Mouse (Mus musculus) gastrocnemius, adult 2 months (tissue): ENCODE results near the gene Ldlr. TPM values are rescaled to one million over a fixed set of nuclear protein-coding genes. Genes with fewer than 3 reads are reported as not detected.
"Not testable (repeated sequence)": the region's sequence is repeated elsewhere in the genome, so short reads cannot be mapped to it uniquely, and the experiment has no call there.

Experiments
- DNase-seq: peaks from one replicate; pipeline ENCODE4 v3.0.0; 2022
- H3K27ac ChIP-seq: fragments of 200-600 bp; 2 replicates; pipeline ENCODE4 v1.8.1; 2022; ENCODE audit warnings: mild to moderate bottlenecking
- H3K4me3 ChIP-seq: fragments of 200-600 bp; 2 replicates; pipeline ENCODE4 v1.8.1; 2022; ENCODE audit warnings: mild to moderate bottlenecking, moderate library complexity
- CTCF ChIP-seq: fragments of 200-600 bp; IDR thresholded peaks from 2 replicates; pipeline ENCODE4 v1.8.1; 2022; ENCODE audit warnings: antibody characterized with exemption, mild to moderate bottlenecking, moderate library complexity
- intact Hi-C: fragments of 180-260 bp; cut with DNase I; formaldehyde crosslinking; loops from one replicate; pipeline ENCODE4 v1.15.1; 2025
- total RNA-seq, 2 experiments: library from RNA; stranded (reverse); gene quantifications; 2 replicates each; pipeline ENCODE4 v1.2.3; 2021

Ldlr gene
- total RNA-seq, 2 experiments from 2014 or later = 2.9 to 3.3 TPM

GRCm38 (mm10) chr9:21768511-21769411 lies 45.5 kb downstream of the Ldlr start:
- intact Hi-C loops = no loop called here
- Histone ChIP-seq H3K27ac (peak overlapping the region; percentile 83), H3K4me3 (peak overlapping the region; percentile 14; the same call in 1 of the 2 replicates)
- peak; percentile 57 for DNase-seq
- no peak for TF ChIP-seq CTCF

- peak overlapping the region; percentile 83 for H3K27ac ChIP-seq
- TF ChIP-seq CTCF = no peak
- peak overlapping the region; percentile 5; the same call in 1 of the 2 replicates for H3K4me3 ChIP-seq
- DNase-seq = peak; percentile 66
- intact Hi-C loops = no loop called here
Measured at GRCm38 (mm10) chr9:21769558-21770183, 46.4 kb downstream of the Ldlr start.

- intact Hi-C loops, H3K4me3 ChIP-seq, H3K27ac ChIP-seq, DNase-seq: not testable (repeated sequence)
Measured at GRCm38 (mm10) chr9:21773396-21773795, 50.1 kb downstream of the Ldlr start.

- no peak for TF ChIP-seq CTCF
- no peak for DNase-seq
- Histone ChIP-seq H3K27ac (no peak overlapping the region), H3K4me3 (no peak overlapping the region)
- intact Hi-C loops = no loop called here
Measured at GRCm38 (mm10) chr9:21774353-21774752, 51.1 kb downstream of the Ldlr start.

GRCm38 (mm10) chr9:21777726-21778125 lies 54.4 kb downstream of the Ldlr start:
- no peak for DNase-seq
- H3K4me3 ChIP-seq = no peak overlapping the region
- H3K27ac ChIP-seq = no peak overlapping the region
- TF ChIP-seq CTCF = no peak
- intact Hi-C loops = no loop called here

- Histone ChIP-seq H3K4me3 (no peak overlapping the region), H3K27ac (peak overlapping the region; percentile 76)
- intact Hi-C loops = no loop called here
- peak; percentile 88 for DNase-seq
- TF ChIP-seq CTCF = no peak
Measured at GRCm38 (mm10) chr9:21781657-21782468, 58.6 kb downstream of the Ldlr start.

GRCm38 (mm10) chr9:21784517-21785307 lies 61.4 kb downstream of the Ldlr start:
- intact Hi-C loops = no loop called here
- H3K27ac ChIP-seq = peak overlapping the region; percentile 64
- TF ChIP-seq CTCF = no peak
- H3K4me3 ChIP-seq = no peak overlapping the region
- no peak for DNase-seq

GRCm38 (mm10) chr9:21786309-21786708 lies 63.0 kb downstream of the Ldlr start:
- intact Hi-C loops = loop anchor here (2.0 kb wide), 1 partner anchor 18 kb away; no protein-coding TSS in a partner anchor
- not testable (repeated sequence) for H3K27ac ChIP-seq, H3K4me3 ChIP-seq, DNase-seq

GRCm38 (mm10) chr9:21786906-21787305 lies 63.6 kb downstream of the Ldlr start:
- Histone ChIP-seq H3K27ac (peak overlapping the region; percentile 69), H3K4me3 (peak overlapping the region; percentile 19; the same call in 1 of the 2 replicates)
- DNase-seq = peak; percentile 73
- intact Hi-C loops = loop anchor here (2.0 kb wide), 1 partner anchor 18 kb away; no protein-coding TSS in a partner anchor
- peak; percentile 80 for TF ChIP-seq CTCF

- peak overlapping the region; percentile 69 for H3K27ac ChIP-seq
- TF ChIP-seq CTCF = no peak
- intact Hi-C loops = loop anchor here (2.0 kb wide), 1 partner anchor 17 kb away; no protein-coding TSS in a partner anchor
- no peak overlapping the region for H3K4me3 ChIP-seq
- DNase-seq = no peak
Measured at GRCm38 (mm10) chr9:21787654-21788053, 64.4 kb downstream of the Ldlr start.

GRCm38 (mm10) chr9:21788234-21788633 lies 65.0 kb downstream of the Ldlr start:
- H3K4me3 ChIP-seq = no peak overlapping the region; the same call in 1 of the 2 replicates
- TF ChIP-seq CTCF = no peak
- intact Hi-C loops = no loop called here
- H3K27ac ChIP-seq = peak overlapping the region; percentile 69
- no peak for DNase-seq

- DNase-seq = peak; percentile 82
- intact Hi-C loops = no loop called here
- Histone ChIP-seq H3K4me3 (peak overlapping the region; percentile 48), H3K27ac (peak overlapping the region; percentile 79)
- TF ChIP-seq CTCF = no peak
Measured at GRCm38 (mm10) chr9:21791861-21792260, 68.6 kb downstream of the Ldlr start.
